Mouse (Mus musculus) CH12.LX (cell line): Measurements from ENCODE around the gene Exoc3l4.

Source experiments
- CTCF ChIP-seq, 2 experiments: IDR thresholded peaks in 1 of 2; conservative IDR thresholded peaks in 1 of 2; 2 replicates each; pipeline ENCODE4 v1.5.1; 2011 to 2012; ENCODE audit warnings: low read depth in 2 of 2, low read length in 2 of 2, improper control_type of control experiment in 1 of 2, inconsistent platforms in 1 of 2, mild to moderate bottlenecking in 1 of 2, moderate library complexity in 1 of 2
- E2F4 ChIP-seq: IDR thresholded peaks from 2 replicates; pipeline ENCODE4 v1.6.1; 2011; ENCODE audit warnings: low read depth, low read length, improper control_type of control experiment; ENCODE audit not compliant: insufficient replicate concordance
- EP300 ChIP-seq: IDR thresholded peaks from 2 replicates; pipeline ENCODE4 v1.6.1; 2011; ENCODE audit warnings: low read length, improper control_type of control experiment
- ETS1 ChIP-seq: conservative IDR thresholded peaks from 2 replicates; pipeline ENCODE4 v1.6.1; 2012; ENCODE audit warnings: low read depth, mild to moderate bottlenecking, inconsistent platforms, low read length, improper control_type of control experiment, moderate library complexity
- KAT2A ChIP-seq: IDR thresholded peaks from 2 replicates; pipeline ENCODE4 v1.6.1; 2012; ENCODE audit warnings: low read length, improper control_type of control experiment, inconsistent platforms; ENCODE audit not compliant: insufficient replicate concordance
- MAX ChIP-seq: IDR thresholded peaks from 2 replicates; pipeline ENCODE4 v1.6.1; 2011; ENCODE audit warnings: low read length, improper control_type of control experiment
- MEF2A ChIP-seq: IDR thresholded peaks from 2 replicates; pipeline ENCODE4 v1.6.1; 2014; ENCODE audit warnings: low read depth, mild to moderate bottlenecking, inconsistent platforms, low read length, improper control_type of control experiment, borderline replicate concordance
- MYC ChIP-seq: IDR thresholded peaks from 2 replicates; pipeline ENCODE4 v1.6.1; 2011; ENCODE audit warnings: low read depth, mild to moderate bottlenecking, improper control_type of control experiment, low read length
- POLR2A ChIP-seq: IDR thresholded peaks from 2 replicates; pipeline ENCODE4 v1.6.1; 2011; ENCODE audit warnings: low read depth, mild to moderate bottlenecking, improper control_type of control experiment, low read length
- TCF12 ChIP-seq: IDR thresholded peaks from 2 replicates; pipeline ENCODE4 v1.6.1; 2014; ENCODE audit warnings: low read depth, mild to moderate bottlenecking, inconsistent platforms, low read length, improper control_type of control experiment
- USF1 ChIP-seq: IDR thresholded peaks from 2 replicates; pipeline ENCODE4 v1.6.1; 2014; ENCODE audit warnings: low read depth, mild to moderate bottlenecking, inconsistent platforms, low read length, improper control_type of control experiment
- ZC3H11A ChIP-seq: IDR thresholded peaks from 2 replicates; pipeline ENCODE4 v1.6.1; 2012; ENCODE audit warnings: low read depth, mild to moderate bottlenecking, inconsistent platforms, low read length, improper control_type of control experiment
- ZNF384 ChIP-seq: IDR thresholded peaks from 2 replicates; pipeline ENCODE4 v1.6.1; 2012; ENCODE audit warnings: low read depth, low read length, improper control_type of control experiment, inconsistent platforms

- TF ChIP-seq CTCF (conservative IDR thresholded peaks at IDR 0.05 in 1 of 2, IDR thresholded peaks at IDR 0.05 in 1 of 2; ENCODE audit: low read depth in 2 of 2, low read length in 2 of 2) (no peak), POLR2A (no peak), TCF12 (no peak), EP300 (no peak), MEF2A (no peak), ZNF384 (no peak), USF1 (no peak), MYC (no peak), ETS1 (no peak), ZC3H11A (no peak), E2F4 (no peak), MAX (no peak), KAT2A (no peak)
Measured at GRCm38 (mm10) chr12:111454543-111455280, 37.9 kb downstream of the Exoc3l4 start.
